Mouse (Mus musculus): ENCODE measurements around the gene Acot11. TPM values are rescaled to one million over a fixed set of nuclear protein-coding genes. Genes with fewer than 3 reads are reported as not detected.

The Acot11 gene
- polyA plus RNA-seq, 1 experiment = 6.4 TPM

DNA sequence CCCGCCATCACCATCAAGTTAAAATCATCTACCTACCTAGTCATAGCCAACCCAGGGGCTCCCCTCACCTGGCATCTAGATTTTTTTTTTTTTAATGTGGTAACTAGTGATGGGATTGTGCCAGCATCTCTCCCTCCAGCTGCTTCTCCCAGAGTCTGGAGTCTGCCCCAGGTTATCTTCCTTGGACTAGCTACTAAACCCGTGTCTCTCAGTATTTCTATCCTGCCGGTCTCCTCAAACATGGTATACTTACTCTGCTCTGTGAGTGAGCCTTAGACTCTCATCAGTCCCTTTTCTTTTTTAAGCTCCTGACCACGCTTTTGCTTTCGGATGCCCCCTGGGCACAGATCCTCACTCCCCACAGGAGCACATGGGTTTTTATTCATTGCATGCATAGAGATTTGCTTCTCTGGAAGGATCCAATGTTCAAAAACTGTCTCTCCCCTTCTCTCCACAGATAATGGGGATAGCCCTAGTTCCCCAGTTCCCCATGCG, 35.9 kb upstream of the Acot11 start:
- TF ChIP-seq CTCF (IDR thresholded peaks at IDR 0.05; ENCODE audit: borderline replicate concordance, control insufficient read depth, extremely low read depth, insufficient read depth, low read length, poor library complexity) (no peak), POLR2A (IDR thresholded peaks at IDR 0.05; ENCODE audit: control insufficient read depth, extremely low read depth, insufficient read depth, low read length, poor library complexity) (no peak)
- Histone ChIP-seq H3K4me3 (ENCODE audit: control insufficient read depth, insufficient read depth, low read length) (no peak overlapping the region; the same call in 1 of the 2 replicates), H3K27me3 (ENCODE audit: control insufficient read depth, insufficient read depth, low read length) (no peaks in the 10 kb centered on the region), H3K36me3 (ENCODE audit: control insufficient read depth, insufficient read depth, low read length) (no peaks in the 10 kb centered on the region), H3K4me1 (replicated peaks; ENCODE audit: control insufficient read depth, insufficient read depth, low read length) (peaks cover 46% of the 10 kb centered on the region), H3K27ac (ENCODE audit: control insufficient read depth, insufficient read depth, low read length) (peak overlapping the region; percentile 89)
- no peak for DNase-seq
- WGBS = 72% methylated on average over 6 of the region's 6 CpGs

DNA sequence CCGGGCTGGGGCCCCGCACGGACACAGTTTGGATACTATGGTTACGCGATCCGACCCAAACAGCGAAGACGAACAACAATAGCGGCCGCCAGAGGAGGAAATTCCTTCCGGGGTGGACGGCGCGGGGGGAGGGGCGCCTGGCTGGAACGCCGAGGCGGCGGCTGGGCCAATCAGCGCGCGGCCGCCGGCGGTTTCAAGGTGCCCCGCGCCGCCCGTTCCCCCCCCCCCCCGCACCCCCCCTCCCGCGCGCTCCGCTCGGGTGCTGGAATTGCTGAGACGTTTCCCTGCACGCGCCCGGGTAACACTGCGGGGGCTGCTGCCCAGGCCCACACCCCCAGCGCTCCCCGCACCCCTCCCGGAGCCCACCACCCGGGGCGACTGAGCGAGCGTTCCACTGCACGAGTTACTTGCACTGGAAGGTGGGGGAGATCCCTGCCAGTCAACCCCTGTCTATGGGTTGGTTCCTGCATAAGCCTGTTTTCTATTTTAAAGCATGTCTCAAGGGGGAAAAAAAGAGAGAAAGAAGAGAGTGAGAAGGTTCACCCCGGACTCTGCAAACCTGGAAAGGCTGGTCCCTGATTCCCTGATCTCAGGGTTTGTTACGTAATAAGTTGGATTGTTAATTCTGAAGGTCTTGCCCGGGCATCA, 35.3 kb upstream of the Acot11 start:
- WGBS = 3% methylated on average over 37 of the region's 51 CpGs
- Histone ChIP-seq H3K27ac (ENCODE audit: control insufficient read depth, insufficient read depth, low read length) (peak overlapping the region; percentile 89), H3K27me3 (ENCODE audit: control insufficient read depth, insufficient read depth, low read length) (no peaks in the 10 kb centered on the region), H3K36me3 (ENCODE audit: control insufficient read depth, insufficient read depth, low read length) (no peaks in the 10 kb centered on the region), H3K4me1 (replicated peaks; ENCODE audit: control insufficient read depth, insufficient read depth, low read length) (peaks cover 46% of the 10 kb centered on the region), H3K4me3 (ENCODE audit: control insufficient read depth, insufficient read depth, low read length) (peak overlapping the region; percentile 78)
- peak; percentile 88 for DNase-seq
- TF ChIP-seq CTCF (IDR thresholded peaks at IDR 0.05; ENCODE audit: borderline replicate concordance, control insufficient read depth, extremely low read depth, insufficient read depth, low read length, poor library complexity) (no peak), POLR2A (IDR thresholded peaks at IDR 0.05; ENCODE audit: control insufficient read depth, extremely low read depth, insufficient read depth, low read length, poor library complexity) (peak; percentile 77)

DNA sequence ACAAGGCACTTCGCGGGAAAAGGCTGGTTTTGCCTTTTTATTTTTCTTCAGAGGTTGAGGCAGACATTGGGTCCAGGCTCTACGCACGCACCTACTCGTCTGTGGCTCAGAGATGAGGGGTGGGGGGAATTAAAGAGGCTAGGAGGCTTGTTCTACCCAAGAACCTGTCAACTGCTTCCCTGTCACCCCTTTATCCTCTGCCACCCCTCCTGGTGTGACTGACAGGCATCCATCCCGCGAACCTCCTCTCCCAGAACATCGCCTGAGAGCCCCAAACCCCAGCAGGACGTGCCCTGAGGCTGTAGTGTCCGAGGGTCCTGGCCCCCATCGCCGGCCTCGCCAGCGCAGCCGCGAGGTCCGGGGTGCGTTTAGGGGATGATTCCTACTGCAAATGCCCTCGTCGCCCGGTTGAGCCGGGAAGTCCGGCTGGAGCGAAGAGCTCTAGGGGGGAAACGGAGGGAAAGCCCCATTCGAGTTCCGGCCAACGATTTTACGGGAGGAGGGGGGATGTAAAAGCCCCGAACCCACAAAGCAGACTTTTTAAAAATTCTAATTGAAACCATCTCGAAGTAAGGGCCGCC, 34.5 kb upstream of the Acot11 start:
- peak; percentile 60 for DNase-seq
- under 1% methylated on average over 32 of the region's 32 CpGs for WGBS
- Histone ChIP-seq H3K36me3 (ENCODE audit: control insufficient read depth, insufficient read depth, low read length) (no peaks in the 10 kb centered on the region), H3K4me3 (ENCODE audit: control insufficient read depth, insufficient read depth, low read length) (peak overlapping the region; percentile 74), H3K4me1 (replicated peaks; ENCODE audit: control insufficient read depth, insufficient read depth, low read length) (peaks cover 46% of the 10 kb centered on the region), H3K27ac (ENCODE audit: control insufficient read depth, insufficient read depth, low read length) (peak overlapping the region; percentile 82), H3K27me3 (ENCODE audit: control insufficient read depth, insufficient read depth, low read length) (no peaks in the 10 kb centered on the region)
- peak; percentile 36; the same call in 1 of the 2 replicates for TF ChIP-seq CTCF (IDR thresholded peaks at IDR 0.05; ENCODE audit: borderline replicate concordance, control insufficient read depth, extremely low read depth, insufficient read depth, low read length, poor library complexity)
- TF ChIP-seq POLR2A (IDR thresholded peaks at IDR 0.05; ENCODE audit: control insufficient read depth, extremely low read depth, insufficient read depth, low read length, poor library complexity) = no peak

DNA sequence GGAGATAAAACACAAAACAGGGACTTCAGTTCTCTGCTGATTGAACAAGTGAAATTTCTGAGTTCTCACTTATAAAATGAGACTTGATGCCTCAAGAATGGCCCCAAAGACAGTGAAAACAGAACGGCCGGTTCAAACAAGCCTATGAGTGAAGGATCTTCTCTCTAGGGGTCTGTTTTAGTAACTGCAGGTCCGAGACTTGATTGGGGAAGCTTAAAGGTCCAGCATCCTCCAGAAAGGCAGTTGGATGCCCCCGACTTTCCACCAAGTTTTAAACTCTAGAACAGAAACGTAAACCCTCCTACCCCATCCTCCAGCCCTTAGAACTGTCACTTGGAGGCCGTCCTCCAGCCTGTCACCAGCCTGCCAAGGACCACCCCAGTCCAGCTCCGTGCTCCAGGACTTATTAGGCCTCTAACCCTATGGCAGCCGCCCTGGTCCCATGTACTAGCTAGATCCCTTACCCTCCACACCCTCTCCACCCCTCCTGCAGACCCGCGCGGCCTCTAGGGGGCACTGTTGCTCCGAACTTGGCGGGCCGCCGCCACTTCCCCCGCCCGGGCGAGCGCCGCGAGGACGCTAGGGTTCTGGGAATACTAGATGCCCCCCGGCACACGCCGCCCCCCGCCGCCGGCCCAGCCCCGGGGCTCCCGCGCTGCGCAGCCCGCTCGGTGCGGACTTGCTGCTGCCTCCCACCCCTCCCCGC, 33.9 kb upstream of the Acot11 start:
- DNase-seq = peak; percentile 99
- peak overlapping the region; percentile 82 for H3K27ac ChIP-seq (ENCODE audit: control insufficient read depth, insufficient read depth, low read length)
- no peaks in the 10 kb centered on the region for H3K27me3 ChIP-seq (ENCODE audit: control insufficient read depth, insufficient read depth, low read length)
- peak overlapping the region; percentile 74 for H3K4me3 ChIP-seq (ENCODE audit: control insufficient read depth, insufficient read depth, low read length)
- WGBS = 7% methylated on average over 36 of the region's 36 CpGs
- TF ChIP-seq CTCF (IDR thresholded peaks at IDR 0.05; ENCODE audit: borderline replicate concordance, control insufficient read depth, extremely low read depth, insufficient read depth, low read length, poor library complexity) (peak; percentile 96), POLR2A (IDR thresholded peaks at IDR 0.05; ENCODE audit: control insufficient read depth, extremely low read depth, insufficient read depth, low read length, poor library complexity) (no peak)
- peaks cover 46% of the 10 kb centered on the region for H3K4me1 ChIP-seq (replicated peaks; ENCODE audit: control insufficient read depth, insufficient read depth, low read length)
- no peaks in the 10 kb centered on the region for H3K36me3 ChIP-seq (ENCODE audit: control insufficient read depth, insufficient read depth, low read length)

DNA sequence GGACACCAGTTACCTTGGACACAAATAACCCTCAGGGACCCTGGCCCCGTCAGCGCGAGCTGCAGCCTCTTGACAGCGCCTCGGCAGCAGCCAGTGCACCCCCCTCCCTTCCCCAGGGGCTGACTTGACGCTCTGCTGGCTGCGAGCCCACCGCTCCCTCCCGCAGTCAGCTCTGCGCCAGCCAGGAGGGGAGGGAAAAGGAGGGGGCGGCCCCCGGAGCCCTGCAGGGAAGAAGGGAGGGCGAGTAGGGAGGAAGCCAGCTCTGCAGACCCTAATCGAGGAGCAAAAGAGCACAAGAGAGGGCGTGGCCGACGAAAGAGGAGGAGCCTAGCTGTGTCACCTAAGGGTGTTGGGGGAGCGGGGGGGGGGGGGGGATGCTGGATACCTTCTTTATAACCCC, 33.2 kb upstream of the Acot11 start:
- peak; percentile 55 for DNase-seq
- H3K4me3 ChIP-seq (ENCODE audit: control insufficient read depth, insufficient read depth, low read length) = peak overlapping the region; percentile 40
- no peaks in the 10 kb centered on the region for H3K36me3 ChIP-seq (ENCODE audit: control insufficient read depth, insufficient read depth, low read length)
- 3% methylated on average over 17 of the region's 18 CpGs for WGBS
- no peak overlapping the region for H3K27ac ChIP-seq (ENCODE audit: control insufficient read depth, insufficient read depth, low read length)
- no peak for TF ChIP-seq POLR2A (IDR thresholded peaks at IDR 0.05; ENCODE audit: control insufficient read depth, extremely low read depth, insufficient read depth, low read length, poor library complexity)
- TF ChIP-seq CTCF (IDR thresholded peaks at IDR 0.05; ENCODE audit: borderline replicate concordance, control insufficient read depth, extremely low read depth, insufficient read depth, low read length, poor library complexity) = 0 out of 2 replicates have a peak, but pooled peaks have one; percentile 29
- peaks cover 41% of the 10 kb centered on the region for H3K4me1 ChIP-seq (replicated peaks; ENCODE audit: control insufficient read depth, insufficient read depth, low read length)
- H3K27me3 ChIP-seq (ENCODE audit: control insufficient read depth, insufficient read depth, low read length) = no peaks in the 10 kb centered on the region

DNA sequence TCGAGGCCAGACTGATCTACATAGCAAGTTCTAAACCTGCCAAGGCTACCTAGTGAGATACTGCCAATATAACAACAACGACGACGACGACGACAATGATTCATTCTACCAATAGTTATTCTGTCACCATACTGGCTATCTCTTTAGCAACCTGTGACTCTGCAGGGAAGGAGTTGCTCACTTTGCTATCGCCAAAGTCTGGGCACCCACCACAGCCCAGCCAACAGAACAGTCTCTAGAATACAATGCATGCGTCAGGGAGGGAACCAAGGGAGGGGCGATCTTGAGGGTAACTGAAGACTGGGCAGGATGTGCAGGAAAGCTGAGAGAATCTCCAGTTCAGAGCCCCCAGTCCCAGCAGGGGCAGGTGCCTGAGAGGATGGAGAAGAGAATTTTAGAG, 32.6 kb upstream of the Acot11 start:
- H3K27ac ChIP-seq (ENCODE audit: control insufficient read depth, insufficient read depth, low read length) = no peak overlapping the region
- H3K27me3 ChIP-seq (ENCODE audit: control insufficient read depth, insufficient read depth, low read length) = no peaks in the 10 kb centered on the region
- 31% methylated on average over 9 of the region's 9 CpGs for WGBS
- TF ChIP-seq POLR2A (IDR thresholded peaks at IDR 0.05; ENCODE audit: control insufficient read depth, extremely low read depth, insufficient read depth, low read length, poor library complexity) (no peak), CTCF (IDR thresholded peaks at IDR 0.05; ENCODE audit: borderline replicate concordance, control insufficient read depth, extremely low read depth, insufficient read depth, low read length, poor library complexity) (no peak)
- no peak for DNase-seq
- no peaks in the 10 kb centered on the region for H3K36me3 ChIP-seq (ENCODE audit: control insufficient read depth, insufficient read depth, low read length)
- peaks cover 36% of the 10 kb centered on the region for H3K4me1 ChIP-seq (replicated peaks; ENCODE audit: control insufficient read depth, insufficient read depth, low read length)
- H3K4me3 ChIP-seq (ENCODE audit: control insufficient read depth, insufficient read depth, low read length) = peak overlapping the region; percentile 40; the same call in 1 of the 2 replicates
